Mouse (Mus musculus) heart, postnatal 0 days (tissue): Measurements from ENCODE around the gene Exoc4. TPM values are rescaled to one million over a fixed set of nuclear protein-coding genes. Genes with fewer than 3 reads are reported as not detected.

Experiments used
- ATAC-seq: fragments of 200-750 bp; cut with Nextera tagmentation; 2 replicates; pipeline ENCODE4 v1.8.0; 2017; ENCODE audit warnings: low read depth, moderate number of reproducible peaks, moderate library complexity; ENCODE audit not compliant: insufficient read depth
- DNase-seq: peaks from one replicate; pipeline ENCODE4 v3.0.0-alpha.2; 2016; ENCODE audit warnings: low spot score
- H3K27ac ChIP-seq: fragments of 300-500 bp; sonication (generic); 2 replicates; pipeline ENCODE4 v1.5.1; 2014; ENCODE audit warnings: low read depth, mild to moderate bottlenecking
- H3K27me3 ChIP-seq: fragments of 300-500 bp; sonication (generic); 2 replicates; pipeline ENCODE4 v1.6.1; 2014; ENCODE audit warnings: low read length, mixed read lengths; ENCODE audit not compliant: control insufficient read depth, insufficient read depth
- H3K36me3 ChIP-seq: fragments of 300-500 bp; sonication (generic); replicated peaks from 2 replicates; pipeline ENCODE4 v1.6.1; 2014; ENCODE audit warnings: low read length, mixed read lengths; ENCODE audit not compliant: control insufficient read depth, insufficient read depth
- H3K4me1 ChIP-seq: fragments of 300-500 bp; sonication (generic); 2 replicates; pipeline ENCODE4 v1.6.1; 2014; ENCODE audit warnings: antibody characterized with exemption; ENCODE audit not compliant: control insufficient read depth, insufficient read depth
- H3K4me2 ChIP-seq: fragments of 300-500 bp; sonication (generic); 2 replicates; pipeline ENCODE4 v1.6.1; 2014; ENCODE audit warnings: low read depth, mild to moderate bottlenecking, low read length, moderate library complexity
- H3K4me3 ChIP-seq: fragments of 300-500 bp; sonication (generic); 2 replicates; pipeline ENCODE4 v1.5.1; 2014; ENCODE audit warnings: low read depth, low read length
- H3K9ac ChIP-seq: fragments of 300-500 bp; sonication (generic); replicated peaks from 2 replicates; pipeline ENCODE4 v1.6.1; 2014; ENCODE audit warnings: low read depth, low read length, mixed read lengths
- H3K9me3 ChIP-seq: fragments of 300-500 bp; sonication (generic); replicated peaks from 2 replicates; pipeline ENCODE4 v1.6.1; 2016; ENCODE audit warnings: low read length; ENCODE audit not compliant: control insufficient read depth
- CTCF ChIP-seq: IDR thresholded peaks from 2 replicates; pipeline ENCODE4 v1.5.1; 2016; ENCODE audit warnings: antibody characterized with exemption, control low read depth, low read depth
- EP300 ChIP-seq: IDR thresholded peaks from 2 replicates; pipeline ENCODE4 v1.6.1; 2016; ENCODE audit warnings: antibody characterized with exemption, low read depth
- WGBS: fragments of 180-500 bp; shearing (Covaris S2); extraction: QIAGEN DNeasy Blood & Tissue Kit; methylation state at CpG from one replicate; pipeline ENCODE4 v1.1.7; 2014; 5-methylcytosine and 5-hydroxymethylcytosine counted together
- polyA plus RNA-seq: library from polyadenylated mRNA; unstranded; fragments of >200 nt; fragmentation: Nextera tagmentation; extraction: Ambion mirVana; gene quantifications from 2 replicates; pipeline ENCODE4 v1.2.1, GENCODE M21; 2015
- total RNA-seq: library from RNA; depleted of rRNA; stranded (reverse); fragments of >200 nt; gene quantifications from 2 replicates; pipeline ENCODE4 v1.2.3, GENCODE M21; 2014; ENCODE audit warnings: low replicate concordance; rRNA removed

Gene Exoc4
- total RNA-seq (48.4 and 54.6 TPM in 2 replicates), polyA plus RNA-seq (14.9 and 15.8 TPM in 2 replicates)

GRCm38 (mm10) chr6:33248894-33249758 is at the start of gene Exoc4:
Gene Exoc4 (plus strand): TSS chr6:33249085.
- Histone ChIP-seq H3K36me3 (no peaks in the 10 kb centered on the region), H3K4me1 (peaks cover 12% of the 10 kb centered on the region; the same call in 1 of the 2 replicates), H3K27ac (peak within 1 kb of the TSS; percentile 55; the same call in 1 of the 2 replicates), H3K9me3 (no peaks in the 10 kb centered on the region), H3K27me3 (no peaks in the 10 kb centered on the region), H3K4me3 (peak within 1 kb of the TSS; percentile 94), H3K9ac (peak within 1 kb of the TSS; percentile 78), H3K4me2 (peak within 1 kb of the TSS; percentile 78)
- DNase-seq (peak; percentile 99), ATAC-seq (peak; percentile 100)
- 4% methylated on average over 32 of the region's 34 CpGs for WGBS
- no peak for TF ChIP-seq CTCF
- peak; percentile 38; the same call in 1 of the 2 replicates for TF ChIP-seq EP300

- H3K9ac ChIP-seq = no peak overlapping the region
- DNase-seq (no peak), ATAC-seq (no peak)
- no peak for TF ChIP-seq CTCF
- no peak for TF ChIP-seq EP300
- H3K9me3 ChIP-seq = no peaks in the 10 kb centered on the region
- H3K4me2 ChIP-seq = no peak overlapping the region
- H3K4me3 ChIP-seq = no peak overlapping the region
- H3K27me3 ChIP-seq = no peaks in the 10 kb centered on the region
- H3K4me1 ChIP-seq = no peaks in the 10 kb centered on the region
- no peaks in the 10 kb centered on the region for H3K36me3 ChIP-seq
- WGBS = 79% methylated on average over 3 of the region's 3 CpGs
- no peak overlapping the region for H3K27ac ChIP-seq
These were observed 30.1 kb upstream of the Exoc4 start for GRCm38 (mm10) chr6:33218780-33219179.

- no peak for DNase-seq
- WGBS = 75% methylated on average over 1 of the region's 1 CpGs
- no peak overlapping the region for H3K4me3 ChIP-seq
- H3K27me3 ChIP-seq = no peaks in the 10 kb centered on the region
- TF ChIP-seq EP300 (no peak), CTCF (no peak)
- ATAC-seq = no peak
- H3K36me3 ChIP-seq = no peaks in the 10 kb centered on the region
- no peaks in the 10 kb centered on the region for H3K4me1 ChIP-seq
- H3K9ac ChIP-seq = no peak overlapping the region
- no peak overlapping the region for H3K4me2 ChIP-seq
- H3K9me3 ChIP-seq = no peaks in the 10 kb centered on the region
- no peak overlapping the region for H3K27ac ChIP-seq
These were observed 22.2 kb upstream of the Exoc4 start for GRCm38 (mm10) chr6:33226700-33227099.

GRCm38 (mm10) chr6:33227371-33227770 is 21.5 kb upstream of the Exoc4 start:
- H3K27ac ChIP-seq = no peak overlapping the region
- TF ChIP-seq EP300 (no peak), CTCF (no peak)

GRCm38 (mm10) chr6:33241250-33241649 is 7.6 kb upstream of the Exoc4 start:
- Histone ChIP-seq H3K27me3 (no peaks in the 10 kb centered on the region), H3K4me1 (no peaks in the 10 kb centered on the region), H3K27ac (no peak overlapping the region), H3K36me3 (no peaks in the 10 kb centered on the region), H3K9ac (no peak overlapping the region), H3K9me3 (no peaks in the 10 kb centered on the region), H3K4me3 (no peak overlapping the region), H3K4me2 (no peak overlapping the region)
- ATAC-seq = no peak
- DNase-seq = no peak
- no peak for TF ChIP-seq EP300
- TF ChIP-seq CTCF = no peak

More at GRCm38 (mm10) chr6:33227371-33227770, 21.5 kb upstream of the Exoc4 start:
- Histone ChIP-seq H3K9ac (no peak overlapping the region), H3K9me3 (no peaks in the 10 kb centered on the region), H3K27me3 (no peaks in the 10 kb centered on the region), H3K4me3 (no peak overlapping the region), H3K4me1 (no peaks in the 10 kb centered on the region), H3K36me3 (no peaks in the 10 kb centered on the region), H3K4me2 (no peak overlapping the region)
- WGBS = 71% methylated on average over 8 of the region's 8 CpGs
- ATAC-seq (no peak), DNase-seq (no peak)
